Mouse (Mus musculus) natural killer cell, adult 2 months (primary cell): Measurements from ENCODE around the gene Lrtm2.

Source experiments
- DNase-seq, 2 experiments: peaks; one replicate each; pipeline ENCODE4 v3.0.0; 2022; ENCODE audit warnings: low spot score in 2 of 2

The Lrtm2 gene

GRCm38 (mm10) chr6:119280761-119281160, 49.8 kb downstream of the Lrtm2 start:
- DNase-seq: no peak

- DNase-seq: no peak
Observed at GRCm38 (mm10) chr6:119276713-119277112, 53.9 kb downstream of the Lrtm2 start.
